Mouse (Mus musculus) lung, adult 2 months (tissue): ENCODE results near the gene Ddi2.

ENCODE experiments used
- CTCF ChIP-seq: fragments of 200-500 bp; IDR thresholded peaks from 2 replicates; pipeline ENCODE4 v1.5.1; 2011; ENCODE audit warnings: mild to moderate bottlenecking, low read length, control low read depth; ENCODE audit not compliant: insufficient read depth
- POLR2A ChIP-seq: fragments of 200-500 bp; IDR thresholded peaks from 2 replicates; pipeline ENCODE4 v1.6.1; 2011; ENCODE audit warnings: low read depth, mild to moderate bottlenecking, control low read depth, low read length, borderline replicate concordance; ENCODE audit errors: extremely low read depth

DNA sequence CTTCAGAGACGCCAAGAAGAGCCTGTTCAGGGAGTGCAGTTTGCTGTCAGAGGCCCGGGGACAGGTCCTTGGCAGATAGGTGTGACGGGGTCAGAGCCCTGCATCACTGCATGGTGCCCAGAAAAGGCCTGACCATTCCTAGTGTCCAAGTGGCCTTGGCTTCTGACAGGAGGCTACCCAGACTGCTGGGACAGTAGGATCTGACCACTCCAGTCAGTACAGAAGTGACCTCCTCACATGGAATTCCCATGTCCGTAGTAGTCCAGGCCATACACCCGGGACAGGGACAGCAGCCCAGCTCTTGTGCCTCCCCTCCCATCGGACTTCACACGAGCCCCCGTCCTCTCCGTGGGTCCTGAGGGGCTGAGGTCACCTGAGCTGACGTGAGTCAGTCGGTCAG, 93.2 kb downstream of the Ddi2 start:
- TF ChIP-seq POLR2A (no peak), CTCF (no peak)
